Mouse (Mus musculus): ENCODE results near the gene Adam15.

GRCm38 (mm10) chr3:89382950-89383349 is 33.2 kb upstream of the Adam15 start:
- TF ChIP-seq CTCF (conservative IDR thresholded peaks at IDR 0.05; ENCODE audit: insufficient read depth, insufficient read length, low read depth, low read length) (no peak), POLR2A (IDR thresholded peaks at IDR 0.05; ENCODE audit: low read depth, low read length) (no peak)

All from kidney, adult 2 months (tissue).